Mouse (Mus musculus): ENCODE results near the gene Dao. TPM values are rescaled to one million over a fixed set of nuclear protein-coding genes. Genes with fewer than 3 reads are reported as not detected.

Gene Dao
- polyA plus RNA-seq, 2 experiments, result 0.05 TPM; not detected in 1

DNA sequence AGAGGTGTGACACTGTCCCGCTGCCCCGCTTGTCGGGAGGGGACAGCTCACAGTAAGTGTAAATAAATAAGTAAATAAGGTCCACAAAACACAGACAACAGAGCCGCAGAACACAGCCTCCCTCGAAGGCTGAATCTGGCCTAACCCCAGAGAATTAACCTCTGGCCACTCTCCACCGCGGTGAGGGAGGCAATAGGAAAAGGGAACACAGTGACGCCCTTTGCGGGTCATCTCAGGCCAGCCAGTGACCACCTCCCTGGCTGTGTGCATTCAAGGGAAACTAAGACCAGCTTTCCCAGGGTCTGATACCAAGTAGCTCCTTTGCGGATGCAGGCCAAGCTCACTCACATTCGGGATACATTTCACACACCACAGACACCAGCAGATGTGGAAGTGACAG, 35.1 kb upstream of the Dao start:
- ATAC-seq (ENCODE audit: low FRiP score, low read depth) (no peak), DNase-seq (ENCODE audit: low spot score) (no peak)
- no peak for TF ChIP-seq POLR2A (IDR thresholded peaks at IDR 0.05; ENCODE audit: borderline replicate concordance, extremely low read depth, insufficient read depth, insufficient read length)
- Histone ChIP-seq H3K27me3 (ENCODE audit: control insufficient read depth, insufficient read depth, low read length) (no peaks in the 10 kb centered on the region), H3K4me1 (ENCODE audit: control insufficient read depth, insufficient read depth, low read length) (no peaks in the 10 kb centered on the region), H3K36me3 (ENCODE audit: control insufficient read depth, insufficient read depth, low read length) (peaks cover 67% of the 10 kb centered on the region), H3K4me3 (replicated peaks; ENCODE audit: low read length) (no peak overlapping the region), H3K27ac (replicated peaks; ENCODE audit: low read depth, low read length) (no peak overlapping the region), H3K9me3 (ENCODE audit: control insufficient read depth, low read length) (no peaks in the 10 kb centered on the region), H3K4me2 (replicated peaks; ENCODE audit: low read depth, low read length, severe bottlenecking) (no peak overlapping the region), H3K9ac (ENCODE audit: low read depth, low read length, severe bottlenecking) (no peak overlapping the region)
- WGBS, result 74% methylated on average over 11 of the region's 11 CpGs

DNA sequence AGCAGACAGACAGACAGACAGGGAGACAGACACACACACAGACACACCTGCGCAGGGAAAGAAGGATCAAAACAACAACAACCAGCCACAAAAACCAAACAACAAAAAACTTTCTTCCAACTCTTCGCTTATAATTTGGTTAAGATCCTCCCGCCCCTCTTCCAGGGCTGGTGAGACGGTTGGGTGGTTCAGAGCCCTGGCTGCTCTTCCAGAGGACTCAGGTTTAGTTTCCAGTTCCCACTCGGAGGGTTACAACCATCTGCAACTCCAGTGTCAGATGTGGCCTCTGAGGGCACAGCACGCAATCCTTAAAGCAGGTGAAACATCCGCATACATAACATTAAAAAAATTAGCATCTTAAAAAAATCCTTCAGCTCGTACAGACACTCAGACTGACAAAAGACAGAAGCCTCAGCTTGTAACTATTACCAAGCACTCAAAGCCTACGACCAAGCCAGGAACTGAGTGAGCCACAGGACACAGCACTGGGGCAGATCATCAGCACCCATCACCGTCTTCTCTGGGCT, 32.0 kb upstream of the Dao start:
- Histone ChIP-seq H3K4me3 (replicated peaks; ENCODE audit: low read length) (no peak overlapping the region), H3K4me2 (replicated peaks; ENCODE audit: low read depth, low read length, severe bottlenecking) (no peak overlapping the region), H3K27ac (replicated peaks; ENCODE audit: low read depth, low read length) (no peak overlapping the region), H3K9ac (ENCODE audit: low read depth, low read length, severe bottlenecking) (no peak overlapping the region), H3K4me1 (ENCODE audit: control insufficient read depth, insufficient read depth, low read length) (peaks cover 8% of the 10 kb centered on the region; the same call in 1 of the 2 replicates), H3K9me3 (ENCODE audit: control insufficient read depth, low read length) (no peaks in the 10 kb centered on the region), H3K36me3 (ENCODE audit: control insufficient read depth, insufficient read depth, low read length) (peaks cover 37% of the 10 kb centered on the region), H3K27me3 (ENCODE audit: control insufficient read depth, insufficient read depth, low read length) (no peaks in the 10 kb centered on the region)
- 77% methylated on average over 10 of the region's 10 CpGs for whole genome bisulfite sequencing
- ATAC-seq (ENCODE audit: low FRiP score, low read depth), result no peak
- no peak for TF ChIP-seq POLR2A (IDR thresholded peaks at IDR 0.05; ENCODE audit: borderline replicate concordance, extremely low read depth, insufficient read depth, insufficient read length)
- DNase-seq (ENCODE audit: low spot score), result no peak

DNA sequence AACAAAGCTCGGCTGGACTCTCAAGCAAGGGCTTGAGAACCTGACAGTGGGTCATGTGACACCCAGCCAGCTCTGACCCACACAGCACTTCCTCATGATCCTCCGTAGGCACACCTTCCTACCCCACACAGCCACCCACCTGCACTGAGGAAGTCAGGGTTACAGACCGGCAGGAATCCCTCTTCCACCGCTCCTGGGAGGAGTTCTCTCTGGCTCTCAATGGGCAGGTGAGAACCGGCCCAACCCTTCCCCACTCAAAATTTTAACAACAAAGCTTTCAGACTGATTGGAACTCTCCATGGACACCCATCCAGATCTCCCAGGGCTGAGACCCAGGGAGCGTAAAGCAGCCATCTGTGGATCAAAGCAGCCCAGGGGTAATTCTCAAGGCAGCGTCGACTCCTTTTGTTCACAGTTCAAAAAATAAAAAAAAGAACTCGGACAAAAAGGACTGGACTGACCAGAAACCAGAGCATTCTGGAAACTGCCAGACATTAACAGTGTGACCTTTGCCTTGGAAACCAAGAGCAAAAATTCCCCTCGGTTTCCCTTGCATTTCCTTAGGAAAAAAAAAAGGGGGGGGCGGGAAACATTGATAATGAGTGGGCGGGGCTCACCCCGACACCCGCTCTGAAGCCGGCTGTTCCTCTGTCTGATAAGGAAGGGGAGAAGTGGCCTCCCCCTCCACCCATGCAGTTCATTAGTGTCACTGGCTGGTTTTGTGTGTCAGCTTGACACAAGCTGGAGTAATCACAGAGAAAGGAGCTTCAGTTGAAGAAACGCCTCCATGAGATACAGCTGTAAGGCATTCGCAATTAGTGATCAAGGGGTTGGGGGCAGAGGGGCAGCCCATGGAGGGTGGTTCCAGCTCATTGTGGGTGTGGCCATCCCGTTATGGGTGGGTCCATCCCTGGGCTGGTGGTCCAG, 30.7 kb upstream of the Dao start:
- no peak for ATAC-seq (ENCODE audit: low FRiP score, low read depth)
- Histone ChIP-seq H3K9me3 (ENCODE audit: control insufficient read depth, low read length) (no peaks in the 10 kb centered on the region), H3K4me3 (replicated peaks; ENCODE audit: low read length) (no peak overlapping the region), H3K27ac (replicated peaks; ENCODE audit: low read depth, low read length) (no peak overlapping the region), H3K9ac (ENCODE audit: low read depth, low read length, severe bottlenecking) (no peak overlapping the region), H3K27me3 (ENCODE audit: control insufficient read depth, insufficient read depth, low read length) (no peaks in the 10 kb centered on the region), H3K36me3 (ENCODE audit: control insufficient read depth, insufficient read depth, low read length) (peaks cover 26% of the 10 kb centered on the region), H3K4me2 (replicated peaks; ENCODE audit: low read depth, low read length, severe bottlenecking) (no peak overlapping the region), H3K4me1 (ENCODE audit: control insufficient read depth, insufficient read depth, low read length) (peaks cover 11% of the 10 kb centered on the region; the same call in 1 of the 2 replicates)
- 19% methylated on average over 18 of the region's 18 CpGs for WGBS
- DNase-seq (ENCODE audit: low spot score), result no peak
- no peak for TF ChIP-seq POLR2A (IDR thresholded peaks at IDR 0.05; ENCODE audit: borderline replicate concordance, extremely low read depth, insufficient read depth, insufficient read length)

DNA sequence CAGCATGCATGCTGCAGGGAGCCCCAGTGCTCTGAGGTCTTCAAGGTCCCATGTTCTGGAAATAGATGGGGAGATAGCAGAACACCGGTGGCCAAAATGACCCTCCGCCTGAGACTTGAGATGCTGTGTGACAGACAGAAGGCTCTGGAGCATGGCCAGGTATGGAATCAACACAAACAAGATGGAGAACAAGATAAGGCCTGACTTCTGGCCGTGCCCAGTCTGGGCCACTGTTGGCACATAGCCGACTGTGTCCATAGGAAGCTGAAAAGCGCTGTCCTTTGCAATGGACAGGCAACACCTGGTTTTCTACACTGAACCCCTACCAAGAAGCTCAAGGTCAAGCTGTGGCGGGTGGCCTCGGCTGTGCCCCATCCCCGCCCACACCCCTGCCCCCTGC, 29.7 kb upstream of the Dao start:
- no peaks in the 10 kb centered on the region for H3K27me3 ChIP-seq (ENCODE audit: control insufficient read depth, insufficient read depth, low read length)
- TF ChIP-seq POLR2A (IDR thresholded peaks at IDR 0.05; ENCODE audit: borderline replicate concordance, extremely low read depth, insufficient read depth, insufficient read length), result no peak
- no peak overlapping the region for H3K4me2 ChIP-seq (replicated peaks; ENCODE audit: low read depth, low read length, severe bottlenecking)
- no peak overlapping the region for H3K9ac ChIP-seq (ENCODE audit: low read depth, low read length, severe bottlenecking)
- H3K4me1 ChIP-seq (ENCODE audit: control insufficient read depth, insufficient read depth, low read length), result peaks cover 11% of the 10 kb centered on the region; the same call in 1 of the 2 replicates
- DNase-seq (ENCODE audit: low spot score) (no peak), ATAC-seq (ENCODE audit: low FRiP score, low read depth) (no peak)
- WGBS, result 86% methylated on average over 8 of the region's 8 CpGs
- no peak overlapping the region for H3K27ac ChIP-seq (replicated peaks; ENCODE audit: low read depth, low read length)
- H3K9me3 ChIP-seq (ENCODE audit: control insufficient read depth, low read length), result no peaks in the 10 kb centered on the region
- peaks cover 17% of the 10 kb centered on the region for H3K36me3 ChIP-seq (ENCODE audit: control insufficient read depth, insufficient read depth, low read length)
- H3K4me3 ChIP-seq (replicated peaks; ENCODE audit: low read length), result no peak overlapping the region

DNA sequence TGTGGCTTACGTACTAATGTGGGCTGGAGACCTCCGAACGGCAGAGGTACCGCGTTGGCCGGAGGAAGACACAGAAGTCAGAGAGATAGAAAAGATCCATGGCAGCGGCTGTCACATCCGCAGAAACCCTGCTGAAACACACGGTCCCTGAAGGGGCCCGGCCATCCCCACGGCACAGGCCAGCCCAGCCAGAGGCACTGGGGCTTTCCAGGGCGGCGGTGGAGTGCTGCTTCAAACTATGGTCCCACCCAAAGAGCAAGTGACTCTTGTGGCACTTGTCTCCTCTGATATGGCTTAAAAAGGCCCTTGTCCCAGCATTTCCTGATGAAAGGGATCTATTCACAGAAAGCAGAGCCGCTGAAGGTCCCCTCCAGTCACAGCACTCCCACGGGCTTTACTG, 28.9 kb upstream of the Dao start:
- Histone ChIP-seq H3K4me3 (replicated peaks; ENCODE audit: low read length) (no peak overlapping the region), H3K4me1 (ENCODE audit: control insufficient read depth, insufficient read depth, low read length) (peaks cover 11% of the 10 kb centered on the region; the same call in 1 of the 2 replicates), H3K9ac (ENCODE audit: low read depth, low read length, severe bottlenecking) (no peak overlapping the region), H3K27ac (replicated peaks; ENCODE audit: low read depth, low read length) (no peak overlapping the region), H3K9me3 (ENCODE audit: control insufficient read depth, low read length) (no peaks in the 10 kb centered on the region), H3K27me3 (ENCODE audit: control insufficient read depth, insufficient read depth, low read length) (no peaks in the 10 kb centered on the region), H3K36me3 (ENCODE audit: control insufficient read depth, insufficient read depth, low read length) (peaks cover 10% of the 10 kb centered on the region), H3K4me2 (replicated peaks; ENCODE audit: low read depth, low read length, severe bottlenecking) (0 out of 2 replicates have a peak overlapping the region, but pooled peaks have one; percentile 1)
- TF ChIP-seq POLR2A (IDR thresholded peaks at IDR 0.05; ENCODE audit: borderline replicate concordance, extremely low read depth, insufficient read depth, insufficient read length), result no peak
- WGBS, result 65% methylated on average over 15 of the region's 15 CpGs
- ATAC-seq (ENCODE audit: low FRiP score, low read depth) (no peak), DNase-seq (ENCODE audit: low spot score) (no peak)
